Mouse (Mus musculus): ENCODE measurements around the gene Anxa2.

Gene Anxa2

GRCm38 (mm10) chr9:69453066-69453900, at the start of gene Anxa2:
Gene Anxa2, plus strand, starts transcription at chr9:69453620.
- peak; percentile 62 for DNase-seq (ENCODE audit: low read depth)

- no peak for DNase-seq (ENCODE audit: low read depth)
Observed at GRCm38 (mm10) chr9:69404671-69405070, 48.7 kb upstream of the Anxa2 start.

GRCm38 (mm10) chr9:69419476-69419875, 33.9 kb upstream of the Anxa2 start:
- DNase-seq (ENCODE audit: low read depth): peak; percentile 24

GRCm38 (mm10) chr9:69430531-69430930, 22.9 kb upstream of the Anxa2 start:
- DNase-seq (ENCODE audit: low read depth): no peak

GRCm38 (mm10) chr9:69431863-69432555, 21.4 kb upstream of the Anxa2 start:
- DNase-seq (ENCODE audit: low read depth): no peak

GRCm38 (mm10) chr9:69435194-69435593, 18.2 kb upstream of the Anxa2 start:
- DNase-seq (ENCODE audit: low read depth): no peak

- DNase-seq (ENCODE audit: low read depth): no peak
Observed at GRCm38 (mm10) chr9:69435662-69436061, 17.8 kb upstream of the Anxa2 start.

- no peak for DNase-seq (ENCODE audit: low read depth)
Observed at GRCm38 (mm10) chr9:69439805-69440357, 13.5 kb upstream of the Anxa2 start.

- DNase-seq (ENCODE audit: low read depth): peak; percentile 17
Observed at GRCm38 (mm10) chr9:69442471-69443038, 10.9 kb upstream of the Anxa2 start.

GRCm38 (mm10) chr9:69443203-69443602, 10.2 kb upstream of the Anxa2 start:
- no peak for DNase-seq (ENCODE audit: low read depth)

- DNase-seq (ENCODE audit: low read depth): no peak
Observed at GRCm38 (mm10) chr9:69448801-69449200, 4.6 kb upstream of the Anxa2 start.

- no peak for DNase-seq (ENCODE audit: low read depth)
Observed at GRCm38 (mm10) chr9:69450636-69451035, 2.8 kb upstream of the Anxa2 start.

- no peak for DNase-seq (ENCODE audit: low read depth)
Observed at GRCm38 (mm10) chr9:69451886-69452810, 1.3 kb upstream of the Anxa2 start.

- DNase-seq (ENCODE audit: low read depth): peak; percentile 52
Observed at GRCm38 (mm10) chr9:69453901-69454666, 664 bp downstream of the Anxa2 start.

GRCm38 (mm10) chr9:69454691-69455090, 1.3 kb downstream of the Anxa2 start:
- DNase-seq (ENCODE audit: low read depth): no peak

- peak; percentile 44 for DNase-seq (ENCODE audit: low read depth)
Observed at GRCm38 (mm10) chr9:69455391-69455790, 2.0 kb downstream of the Anxa2 start.

- DNase-seq (ENCODE audit: low read depth): no peak
Observed at GRCm38 (mm10) chr9:69456406-69457075, 3.1 kb downstream of the Anxa2 start.

- no peak for DNase-seq (ENCODE audit: low read depth)
Observed at GRCm38 (mm10) chr9:69457143-69457542, 3.7 kb downstream of the Anxa2 start.

GRCm38 (mm10) chr9:69457747-69458625, 4.6 kb downstream of the Anxa2 start:
- peak; percentile 33 for DNase-seq (ENCODE audit: low read depth)

Measured in naive thymus-derived CD4-positive, alpha-beta T cell, adult 2 months (primary cell).